Mouse (Mus musculus) bone marrow, adult 2 months (tissue): Measurements from ENCODE around the gene Nudc.

Experiments
- CTCF ChIP-seq: fragments of 200-500 bp; IDR thresholded peaks from 2 replicates; pipeline ENCODE4 v1.5.1; 2011; ENCODE audit warnings: low read length, control low read depth; ENCODE audit not compliant: control insufficient read depth, insufficient read depth
- POLR2A ChIP-seq: fragments of 200-500 bp; IDR thresholded peaks from 2 replicates; pipeline ENCODE4 v1.6.1; 2011; ENCODE audit warnings: low read depth, mild to moderate bottlenecking, control low read depth, low read length, borderline replicate concordance; ENCODE audit not compliant: control insufficient read depth

GRCm38 (mm10) chr4:133545272-133546231 lies at the start of gene Nudc:
- TF ChIP-seq CTCF (no peak), POLR2A (peak; percentile 79; the same call in 1 of the 2 replicates)
